Mouse (Mus musculus): ENCODE measurements around the gene Klk11.
A peak's percentile ranks its signal among the peaks of the same experiment; 100 is the strongest.

Klk11 gene

GRCm38 (mm10) chr7:43774364-43774763 lies at the start of gene Klk11:
TSS of gene Klk11 (plus strand) at chr7:43774604.
- no peak for DNase-seq (ENCODE audit: low read depth, low spot score)

DNA sequence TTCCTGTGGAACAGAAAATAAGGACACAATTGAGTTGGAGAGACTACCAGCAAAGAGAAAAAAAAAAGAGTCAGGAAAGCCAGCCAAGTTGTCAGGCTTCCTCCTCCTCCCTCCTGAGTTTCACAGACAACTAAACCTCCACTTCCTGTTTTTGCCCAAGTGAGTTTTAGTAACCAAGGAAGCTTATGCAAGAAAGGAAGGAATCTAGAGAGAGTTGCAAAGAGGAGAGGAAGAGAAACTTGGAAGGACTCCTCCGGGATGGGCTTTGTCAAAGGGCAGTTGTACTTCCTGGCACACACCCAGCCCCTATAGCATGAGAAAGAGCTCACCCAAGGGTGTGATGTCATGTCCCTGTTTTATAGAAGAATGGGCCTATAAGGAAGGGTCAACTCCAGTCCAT lies 26.6 kb upstream of the Klk11 start:
- no peak for DNase-seq (ENCODE audit: low read depth, low spot score)

GRCm38 (mm10) chr7:43752806-43753205 lies 21.6 kb upstream of the Klk11 start:
- no peak for DNase-seq (ENCODE audit: low read depth, low spot score)

GRCm38 (mm10) chr7:43766484-43766883 lies 7.9 kb upstream of the Klk11 start:
- no peak for DNase-seq (ENCODE audit: low read depth, low spot score)

GRCm38 (mm10) chr7:43768597-43768996 lies 5.8 kb upstream of the Klk11 start, which contains the start of gene Klk12:
TSS of gene Klk12 (plus strand) at chr7:43768897.
- no peak for DNase-seq (ENCODE audit: low read depth, low spot score)

DNA sequence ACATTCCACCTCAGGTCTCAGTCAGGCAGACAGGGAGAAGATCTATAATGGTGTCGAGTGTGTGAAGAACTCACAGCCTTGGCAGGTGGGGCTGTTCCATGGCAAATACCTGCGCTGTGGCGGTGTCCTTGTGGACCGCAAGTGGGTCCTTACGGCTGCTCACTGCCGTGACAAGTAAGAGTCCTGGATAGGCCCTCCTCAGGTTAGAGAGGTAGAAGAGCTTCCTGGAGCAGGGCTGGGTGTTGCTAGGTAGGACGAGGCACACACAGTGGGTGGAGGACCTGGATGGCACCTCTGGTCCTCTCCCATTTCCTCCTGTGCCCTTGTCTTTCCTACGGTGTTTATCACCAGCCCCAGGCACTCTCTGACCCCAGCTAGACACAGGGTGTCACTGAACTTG lies 4.8 kb upstream of the Klk11 start:
- no peak for DNase-seq (ENCODE audit: low read depth, low spot score)

DNA sequence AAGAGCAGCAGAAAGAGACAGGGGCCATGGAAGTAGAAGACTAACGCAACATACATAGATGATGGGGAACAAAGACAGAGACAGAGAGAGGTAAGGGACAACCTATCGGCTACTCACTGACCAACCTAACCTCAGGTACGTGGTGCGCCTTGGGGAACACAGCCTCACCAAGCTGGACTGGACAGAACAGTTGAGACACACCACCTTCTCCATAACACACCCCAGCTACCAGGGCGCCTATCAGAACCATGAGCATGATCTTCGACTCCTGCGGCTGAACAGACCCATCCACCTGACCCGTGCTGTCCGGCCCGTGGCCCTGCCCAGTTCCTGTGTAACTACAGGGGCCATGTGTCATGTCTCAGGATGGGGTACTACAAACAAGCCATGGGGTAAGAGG lies 3.7 kb upstream of the Klk11 start:
- no peak for DNase-seq (ENCODE audit: low read depth, low spot score)

GRCm38 (mm10) chr7:43771916-43772315 lies 2.5 kb upstream of the Klk11 start:
- no peak for DNase-seq (ENCODE audit: low read depth, low spot score)

- DNase-seq (ENCODE audit: low read depth, low spot score) = no peak
Observed at GRCm38 (mm10) chr7:43772901-43773300, 1.5 kb upstream of the Klk11 start.

DNA sequence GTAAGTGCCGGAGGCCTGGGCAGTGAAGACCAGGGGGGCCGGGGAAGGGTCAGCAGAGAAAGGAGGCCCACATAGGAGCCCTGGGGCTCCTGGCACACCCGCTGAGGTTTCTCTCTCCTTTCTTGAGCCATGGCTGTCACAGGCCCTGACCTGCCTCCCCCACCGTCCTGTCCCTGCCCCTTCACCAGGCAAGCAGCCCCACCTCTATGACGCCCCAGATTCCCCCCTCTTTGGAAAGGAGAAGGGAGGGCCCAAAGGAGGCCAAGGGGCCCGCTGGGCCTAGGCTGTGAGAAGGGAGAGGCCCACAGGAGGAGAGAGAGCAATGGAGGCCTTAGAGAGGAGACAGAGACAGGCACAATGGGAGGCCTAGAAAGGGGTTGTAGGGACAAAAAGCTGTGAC lies 398 bp downstream of the Klk11 start:
- no peak for DNase-seq (ENCODE audit: low read depth, low spot score)

- no peak for DNase-seq (ENCODE audit: low read depth, low spot score)
Observed at GRCm38 (mm10) chr7:43775311-43776057, 1.1 kb downstream of the Klk11 start.

GRCm38 (mm10) chr7:43776506-43776905 lies 2.1 kb downstream of the Klk11 start:
- DNase-seq (ENCODE audit: low read depth, low spot score) = no peak

DNA sequence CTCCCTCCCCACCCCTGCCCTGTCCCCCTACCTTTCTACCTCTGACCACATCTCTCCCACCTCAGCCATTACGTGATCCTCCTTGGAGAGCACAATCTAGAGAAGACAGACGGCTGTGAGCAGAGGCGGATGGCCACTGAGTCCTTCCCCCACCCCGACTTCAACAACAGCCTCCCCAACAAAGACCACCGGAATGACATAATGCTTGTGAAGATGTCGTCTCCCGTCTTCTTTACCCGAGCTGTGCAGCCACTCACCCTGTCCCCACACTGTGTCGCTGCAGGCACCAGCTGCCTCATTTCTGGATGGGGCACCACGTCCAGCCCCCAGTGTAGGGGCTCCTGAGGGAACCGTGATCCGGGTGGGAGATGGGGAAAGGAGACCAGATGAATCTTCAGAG lies 3.0 kb downstream of the Klk11 start:
- DNase-seq (ENCODE audit: low read depth, low spot score) = no peak

DNA sequence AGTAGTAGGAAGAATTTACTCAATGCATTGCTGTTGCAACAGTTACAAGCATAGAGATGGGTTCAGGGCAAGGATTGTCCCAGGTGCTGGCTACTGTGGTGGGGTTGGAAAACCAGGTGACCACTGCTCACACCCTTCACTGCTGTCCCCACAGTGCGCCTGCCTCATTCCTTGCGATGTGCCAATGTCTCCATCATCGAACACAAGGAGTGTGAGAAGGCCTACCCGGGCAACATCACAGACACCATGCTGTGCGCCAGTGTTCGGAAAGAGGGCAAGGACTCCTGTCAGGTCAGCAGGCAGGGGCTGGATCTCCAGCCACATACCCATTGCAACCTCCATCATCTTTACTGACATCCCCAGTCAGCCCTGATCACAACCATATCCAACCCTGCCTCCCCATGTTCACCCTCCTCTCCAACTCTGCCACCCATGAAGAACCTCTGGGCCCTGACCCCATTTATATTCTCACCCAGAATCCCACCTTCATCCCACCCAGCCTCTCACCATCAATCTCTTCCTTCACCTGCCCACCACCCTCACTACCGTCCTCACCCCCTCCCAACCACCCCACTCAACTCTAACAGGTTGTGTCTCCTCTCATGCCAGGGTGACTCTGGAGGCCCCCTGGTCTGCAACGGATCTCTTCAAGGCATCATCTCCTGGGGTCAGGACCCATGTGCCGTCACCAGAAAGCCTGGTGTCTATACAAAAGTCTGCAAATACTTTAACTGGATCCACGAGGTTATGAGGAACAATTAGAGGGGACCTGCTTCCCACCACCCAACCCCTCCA lies 4.0 kb downstream of the Klk11 start:
- DNase-seq (ENCODE audit: low read depth, low spot score) = no peak

GRCm38 (mm10) chr7:43780241-43780640 lies 5.8 kb downstream of the Klk11 start:
- no peak for DNase-seq (ENCODE audit: low read depth, low spot score)

- no peak for DNase-seq (ENCODE audit: low read depth, low spot score)
Observed at GRCm38 (mm10) chr7:43780746-43781145, 6.3 kb downstream of the Klk11 start, which contains the start of gene Klk10. TSS of gene Klk10 (plus strand) at chr7:43781035.

- DNase-seq (ENCODE audit: low read depth, low spot score) = no peak
Observed at GRCm38 (mm10) chr7:43781541-43781940, 7.1 kb downstream of the Klk11 start.

DNA sequence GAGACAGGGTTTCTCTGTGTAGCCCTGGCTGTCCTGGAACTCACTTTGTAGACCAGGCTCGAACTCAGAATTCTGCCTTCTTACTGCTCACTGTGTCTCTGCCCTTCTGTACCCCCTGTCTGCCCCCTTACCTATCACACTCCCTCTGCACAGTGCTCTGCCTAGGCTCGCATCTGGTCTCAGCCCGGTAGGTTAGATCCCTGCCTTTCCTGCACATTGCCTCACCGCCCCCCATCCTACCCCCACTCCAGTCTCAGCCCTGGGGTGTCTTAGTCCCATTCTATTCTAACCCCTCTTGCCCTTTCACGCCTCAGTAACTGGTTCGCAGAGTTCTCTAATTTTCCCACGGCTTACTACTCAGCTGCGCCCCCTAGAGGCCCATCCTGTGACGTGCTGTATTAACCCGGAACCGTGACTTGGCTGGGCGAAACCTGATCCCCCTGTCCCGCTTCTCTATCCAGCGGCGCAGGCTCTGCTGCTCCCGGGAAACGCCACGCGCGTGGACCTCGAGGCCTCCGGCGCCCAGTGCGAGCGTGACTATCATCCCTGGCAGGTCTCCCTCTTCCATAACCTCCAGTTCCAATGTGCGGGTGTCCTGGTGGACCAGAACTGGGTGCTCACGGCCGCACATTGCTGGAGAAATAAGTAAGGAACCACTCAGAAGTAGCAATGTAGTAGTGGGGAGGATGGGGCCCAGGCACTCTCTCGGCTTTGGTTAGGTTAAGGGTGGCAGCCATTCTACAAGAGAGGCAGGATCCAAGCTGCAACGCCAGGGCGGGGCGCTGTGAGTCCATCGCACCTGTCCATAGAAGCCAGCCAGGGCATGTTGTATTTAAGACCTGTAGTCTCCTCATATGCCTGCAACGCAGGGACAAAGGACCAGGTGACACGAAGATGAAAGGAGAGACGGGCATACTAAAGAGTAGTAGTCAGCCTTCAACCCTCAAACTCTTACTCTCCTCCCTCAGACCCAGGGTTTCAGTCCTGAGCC lies 8.2 kb downstream of the Klk11 start:
- DNase-seq (ENCODE audit: low read depth, low spot score) = peak; percentile 90

DNA sequence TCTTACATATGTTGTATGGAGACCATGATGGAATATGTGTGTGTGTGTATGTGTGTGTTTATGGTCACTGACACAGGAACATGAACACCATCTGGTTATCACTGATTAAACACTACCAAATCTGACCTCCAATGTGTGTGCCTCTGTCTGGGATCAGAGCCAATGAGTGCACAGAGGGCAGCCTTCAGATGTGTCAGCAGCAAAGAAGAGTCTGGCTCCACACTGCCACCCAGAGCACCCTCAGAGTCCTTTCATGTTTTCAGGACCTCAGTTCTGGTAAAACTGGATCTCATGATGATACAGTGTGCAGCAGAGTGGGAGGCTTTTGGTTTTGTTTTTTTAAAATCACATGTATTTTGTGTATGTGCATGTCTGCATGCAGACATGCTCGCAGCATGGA lies 10.9 kb downstream of the Klk11 start:
- no peak for DNase-seq (ENCODE audit: low read depth, low spot score)

GRCm38 (mm10) chr7:43788096-43788495 lies 13.7 kb downstream of the Klk11 start:
- no peak for DNase-seq (ENCODE audit: low read depth, low spot score)

DNA sequence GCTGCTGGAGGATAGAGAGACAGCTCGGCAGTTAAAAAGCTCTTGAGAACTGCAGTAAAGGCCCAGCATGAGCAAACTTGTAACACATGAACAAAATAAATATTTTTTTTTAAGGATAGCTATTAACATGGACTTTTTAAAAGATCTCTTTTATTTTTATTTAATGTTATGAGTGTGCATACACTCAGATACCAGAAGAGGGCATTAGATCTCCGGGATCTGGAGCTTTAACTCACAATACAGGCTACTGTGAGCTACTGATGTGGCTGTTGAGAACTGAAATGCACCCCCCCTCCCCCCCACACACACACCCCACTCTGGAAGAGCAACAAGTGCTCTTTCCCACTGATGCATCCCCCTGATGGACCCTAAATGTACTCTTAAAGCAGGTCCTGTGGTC lies 14.9 kb downstream of the Klk11 start:
- DNase-seq (ENCODE audit: low read depth, low spot score) = no peak

GRCm38 (mm10) chr7:43791591-43791990 lies 17.2 kb downstream of the Klk11 start, which contains the start of gene Klk9:
TSS of gene Klk9 (plus strand) at chr7:43791891.
- no peak for DNase-seq (ENCODE audit: low read depth, low spot score)

Data from mesoderm, embryonic 11.5 days (tissue).